Mouse (Mus musculus) retina, postnatal 7 days (tissue): Measurements from ENCODE around the gene Tmem127.
"Not testable (repeated sequence)": the region's sequence is repeated elsewhere in the genome, so short reads cannot be mapped to it uniquely, and the experiment has no call there.

ENCODE experiments used
- DNase-seq: peaks from one replicate; pipeline ENCODE4 v3.0.0-alpha.2; 2012; ENCODE audit warnings: low read depth, low spot score

The Tmem127 gene

DNA sequence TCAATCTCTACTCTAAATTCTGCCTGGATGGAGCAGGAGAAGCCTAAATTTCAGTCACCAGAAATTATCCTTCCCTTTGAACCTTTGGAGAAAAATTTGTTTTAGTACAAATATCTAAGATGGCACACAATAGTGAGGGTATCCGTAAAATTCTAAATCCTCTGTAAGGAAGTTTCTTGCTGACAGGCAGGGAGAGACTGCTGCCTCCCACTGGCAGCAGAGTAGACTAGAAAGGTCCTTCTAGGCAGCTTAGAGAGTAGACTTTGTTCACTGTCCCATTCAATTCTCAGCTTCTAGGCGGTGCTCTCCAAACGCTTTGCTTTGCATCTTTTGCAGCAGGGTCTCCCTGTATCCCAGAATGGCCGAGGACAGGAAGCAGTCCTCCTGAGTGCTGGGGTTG is 20.1 kb downstream of the Tmem127 start:
- no peak for DNase-seq

- DNase-seq, result peak; percentile 94
Measured at GRCm38 (mm10) chr2:127269491-127270299, 22.0 kb downstream of the Tmem127 start, which contains the start of gene Stard7. Gene Stard7, plus strand, starts transcription at chr2:127270218.

- DNase-seq, result peak; percentile 78
Measured at GRCm38 (mm10) chr2:127270300-127271041, 22.8 kb downstream of the Tmem127 start.

GRCm38 (mm10) chr2:127271042-127271515 is 23.4 kb downstream of the Tmem127 start:
- no peak for DNase-seq

DNA sequence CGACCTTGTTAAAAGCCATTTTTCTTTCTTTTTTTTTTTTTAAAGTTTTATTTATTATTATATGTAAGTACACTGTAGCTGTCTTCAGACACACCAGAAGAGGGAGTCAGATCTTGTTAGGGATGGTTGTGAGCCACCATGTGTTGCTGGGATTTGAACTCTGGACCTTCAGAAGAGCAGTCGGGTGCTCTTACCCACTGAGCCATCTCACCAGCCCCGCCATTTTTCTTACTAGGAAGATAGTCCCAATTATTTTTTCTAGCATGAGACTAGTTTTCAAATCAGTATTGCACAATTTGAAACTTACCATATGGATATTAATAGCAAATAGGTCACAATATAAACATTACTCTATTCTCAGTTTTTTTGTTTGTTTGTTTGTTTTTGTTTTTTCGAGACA is 24.3 kb downstream of the Tmem127 start:
- DNase-seq, result not testable (repeated sequence)

- no peak for DNase-seq
Measured at GRCm38 (mm10) chr2:127272806-127273205, 25.1 kb downstream of the Tmem127 start.

- DNase-seq, result no peak
Measured at GRCm38 (mm10) chr2:127274590-127274989, 26.9 kb downstream of the Tmem127 start.

DNA sequence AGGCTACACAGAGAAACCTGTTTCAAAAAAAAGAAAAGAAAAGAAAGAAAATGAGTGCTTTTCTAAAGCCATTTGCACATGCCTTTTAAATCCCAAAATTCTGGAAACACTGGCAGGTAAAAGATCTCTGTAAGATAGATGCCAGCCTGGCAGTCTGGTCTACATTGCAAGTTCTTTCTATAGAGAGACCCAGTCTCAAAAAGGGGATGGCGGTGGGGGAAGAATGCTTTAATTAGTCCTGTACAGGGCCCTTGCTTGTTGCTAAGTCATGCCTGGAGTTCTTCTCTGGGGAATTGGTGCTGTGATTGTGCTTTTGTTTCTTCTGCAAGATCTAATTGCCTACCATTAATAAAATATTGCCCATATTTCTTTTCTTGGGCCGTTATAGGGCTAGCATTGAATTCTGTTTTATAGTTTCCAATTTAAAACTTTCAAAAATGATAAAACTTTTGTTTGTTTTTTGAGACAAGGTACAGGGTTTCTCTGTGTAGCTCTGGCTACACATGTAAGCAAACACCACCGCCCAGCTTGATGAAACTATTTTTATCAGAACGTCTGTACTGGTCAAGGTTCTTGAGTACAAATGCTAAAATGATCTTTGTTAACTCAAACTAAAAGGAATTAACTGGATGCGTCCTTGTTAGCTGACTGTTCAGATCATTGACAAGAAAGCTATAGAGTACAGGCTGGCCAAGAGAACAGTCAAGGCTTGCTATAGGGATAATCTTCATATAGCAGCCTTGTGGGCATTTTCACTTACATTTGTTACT is 28.0 kb downstream of the Tmem127 start:
- DNase-seq, result no peak

DNA sequence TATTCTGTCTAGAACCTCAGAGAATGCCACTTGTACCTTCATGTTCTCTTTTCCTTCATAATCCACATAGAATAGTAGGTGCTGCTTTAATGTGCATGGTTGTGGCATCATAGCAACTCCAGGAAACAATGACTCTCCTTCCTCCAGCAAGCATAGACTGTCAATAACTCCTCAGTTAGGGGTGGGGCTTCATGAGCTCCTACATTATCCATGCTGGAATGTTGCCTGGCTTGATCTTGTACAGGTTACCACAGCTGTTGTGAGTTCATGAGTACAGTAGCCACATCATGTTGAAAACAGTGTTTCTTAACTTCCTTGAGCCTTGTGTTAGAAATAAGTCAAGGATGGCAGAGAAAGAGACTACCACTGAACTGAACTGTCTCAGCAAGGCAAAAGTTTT is 30.5 kb downstream of the Tmem127 start:
- no peak for DNase-seq

DNA sequence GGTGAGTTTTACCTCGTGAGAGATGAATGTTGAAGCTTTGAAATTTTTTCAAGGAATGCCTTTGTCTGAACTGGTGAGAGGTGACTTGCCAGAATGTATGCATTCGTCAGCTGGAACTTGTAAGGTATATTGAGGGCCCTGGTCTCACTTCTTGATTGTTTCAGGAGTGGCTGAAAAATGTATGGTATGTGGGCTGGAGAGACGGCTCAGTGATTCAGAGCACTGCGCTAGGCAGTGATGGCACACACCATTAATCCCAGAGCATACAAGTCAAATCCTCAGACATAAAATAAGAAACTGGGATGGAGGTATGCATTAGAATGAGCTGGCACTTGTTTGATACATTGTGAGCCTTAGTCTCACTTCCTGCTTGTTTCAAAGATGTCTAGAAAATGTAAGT is 44.5 kb downstream of the Tmem127 start:
- DNase-seq, result no peak

DNA sequence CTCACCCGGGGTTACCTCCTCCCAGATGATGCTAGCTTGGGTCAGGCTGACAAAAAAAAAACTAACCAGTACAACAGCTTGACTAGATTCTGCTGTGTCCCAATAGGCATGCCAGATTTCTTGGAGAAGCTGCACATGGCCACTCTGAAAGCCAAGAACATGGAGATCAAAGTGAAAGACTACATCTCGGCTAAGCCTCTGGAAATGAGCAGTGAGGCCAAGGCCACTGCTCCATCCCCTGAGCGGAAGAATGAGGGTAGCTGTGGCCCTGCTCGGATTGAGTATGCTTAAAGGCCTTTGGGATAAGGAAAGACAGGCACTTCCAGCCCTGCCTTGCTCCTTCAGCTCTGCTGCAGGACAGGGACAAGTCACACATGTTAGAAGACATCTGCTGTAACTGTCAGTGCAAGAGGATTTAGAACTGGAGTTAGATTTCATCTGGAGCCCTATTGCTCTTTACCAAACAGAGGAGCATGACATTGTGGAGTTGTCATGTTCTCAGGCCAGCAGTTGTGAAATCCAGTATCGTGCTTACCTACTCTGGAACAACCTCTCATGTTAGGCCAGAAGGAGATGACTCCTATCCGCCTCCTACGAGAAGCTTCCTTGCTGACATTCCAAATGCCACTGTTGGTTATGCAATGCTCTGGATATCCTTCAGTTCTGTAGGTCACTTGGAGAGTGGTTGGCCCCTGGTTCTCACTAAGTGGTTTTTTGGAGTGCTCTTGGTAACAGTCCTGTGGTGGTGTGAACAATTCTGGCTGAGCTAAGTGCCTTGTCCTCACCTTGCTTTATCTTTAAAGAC is 49.5 kb downstream of the Tmem127 start:
- no peak for DNase-seq

DNA sequence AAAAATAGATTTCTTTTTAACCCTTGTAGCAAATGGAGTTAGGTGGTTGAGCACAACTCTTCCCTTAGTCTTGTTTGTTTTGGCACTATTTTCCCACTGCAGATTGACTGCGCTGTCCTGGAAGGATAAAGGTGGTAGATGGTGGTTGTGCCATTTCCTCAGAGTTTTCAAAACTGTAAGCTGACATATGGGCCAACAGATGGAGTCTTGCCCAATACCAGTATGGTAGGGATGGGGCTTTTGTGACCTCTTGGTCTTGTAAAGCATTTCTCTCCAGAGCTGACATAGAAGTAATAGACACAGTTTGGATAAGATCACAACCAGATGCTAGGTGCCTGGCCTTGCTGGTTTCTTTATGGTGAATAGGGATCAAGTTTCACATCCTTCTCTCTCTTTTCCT is 50.3 kb downstream of the Tmem127 start:
- no peak for DNase-seq

DNA sequence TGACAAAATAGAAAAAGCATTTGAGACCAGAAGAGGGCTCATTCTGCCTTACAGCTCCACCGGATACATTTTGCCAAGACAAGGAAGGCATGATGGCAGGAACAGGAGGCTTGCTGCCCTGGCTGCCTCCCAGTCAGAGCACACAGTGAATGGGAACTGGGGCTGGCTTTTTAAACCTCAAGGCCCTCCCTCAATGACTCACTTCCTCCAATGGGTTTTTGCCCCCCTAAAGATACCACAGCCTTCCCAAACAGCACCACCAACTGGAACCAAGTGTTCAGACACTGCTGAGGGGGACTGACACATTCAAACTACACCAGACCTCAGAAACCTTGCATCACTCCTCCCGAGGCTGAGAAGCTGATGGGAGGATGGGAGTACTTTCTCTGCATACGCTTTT is 53.0 kb downstream of the Tmem127 start:
- DNase-seq, result no peak

GRCm38 (mm10) chr2:127301883-127302282 is 54.2 kb downstream of the Tmem127 start:
- DNase-seq, result no peak

DNA sequence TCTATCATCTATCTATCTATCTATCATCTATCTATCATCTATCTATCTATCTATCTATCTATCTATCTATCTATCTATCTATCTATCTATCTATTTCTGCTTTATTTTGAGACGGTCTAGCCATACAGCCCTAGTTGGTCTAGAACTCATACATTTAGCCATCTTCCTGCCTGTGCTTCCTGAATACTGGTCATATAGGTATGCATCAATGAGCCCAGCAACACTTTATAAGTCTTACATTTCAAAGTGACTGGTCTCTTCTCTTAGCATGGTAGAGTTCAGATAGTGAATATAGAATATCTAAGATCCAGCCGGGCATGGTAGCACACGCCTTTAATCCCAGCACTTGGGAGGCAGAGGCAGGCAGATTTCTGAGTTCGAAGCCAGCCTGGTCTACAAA is 56.5 kb downstream of the Tmem127 start:
- not testable (repeated sequence) for DNase-seq

DNA sequence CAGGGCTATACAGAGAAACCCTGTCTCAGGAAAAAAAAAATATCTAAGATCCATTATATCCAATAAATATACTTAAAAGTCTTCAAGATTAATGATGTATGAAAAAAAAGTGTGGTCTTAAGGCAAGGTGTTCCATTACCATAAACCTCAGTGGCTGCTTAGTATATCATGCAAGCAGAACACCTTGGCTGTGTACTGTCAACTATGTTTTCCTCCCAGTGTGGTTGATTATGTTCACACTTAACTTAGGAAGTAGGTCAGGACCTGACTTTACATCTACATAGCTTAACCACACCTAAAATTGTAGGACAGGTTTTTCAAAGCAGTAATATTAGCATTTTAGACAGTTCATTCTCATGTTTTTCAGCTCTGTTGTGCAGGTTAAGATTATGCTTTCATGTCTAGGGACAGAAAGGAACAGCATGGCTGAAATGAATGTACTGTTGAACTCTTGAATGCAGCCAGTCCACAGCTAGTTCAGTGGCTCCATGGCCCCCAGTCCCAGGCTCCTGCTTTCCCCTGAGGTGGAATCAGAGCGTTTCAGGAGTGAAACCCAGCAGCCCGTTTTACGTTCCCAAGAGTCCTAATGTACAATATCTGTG is 57.0 kb downstream of the Tmem127 start:
- no peak for DNase-seq

DNA sequence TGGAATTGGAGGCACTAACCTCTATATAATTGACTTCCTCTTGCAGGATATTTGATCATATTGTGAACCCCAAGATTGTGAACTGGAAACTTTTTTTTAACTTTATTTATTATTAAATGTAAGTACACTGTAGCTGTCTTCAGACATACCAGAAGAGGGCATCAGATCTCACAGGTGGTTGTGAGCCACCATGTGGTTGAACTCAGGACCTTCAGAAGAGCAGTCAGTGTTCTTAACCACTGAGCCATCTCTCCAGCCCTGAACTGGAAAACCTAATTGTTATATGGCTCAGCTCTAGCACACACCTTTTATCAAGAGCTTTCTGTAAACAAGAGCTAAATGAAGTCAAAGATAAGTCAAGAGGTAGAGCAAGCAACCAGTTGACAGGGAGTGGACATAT is 58.4 kb downstream of the Tmem127 start:
- no peak for DNase-seq

GRCm38 (mm10) chr2:127307179-127307578 is 59.5 kb downstream of the Tmem127 start:
- DNase-seq, result no peak

DNA sequence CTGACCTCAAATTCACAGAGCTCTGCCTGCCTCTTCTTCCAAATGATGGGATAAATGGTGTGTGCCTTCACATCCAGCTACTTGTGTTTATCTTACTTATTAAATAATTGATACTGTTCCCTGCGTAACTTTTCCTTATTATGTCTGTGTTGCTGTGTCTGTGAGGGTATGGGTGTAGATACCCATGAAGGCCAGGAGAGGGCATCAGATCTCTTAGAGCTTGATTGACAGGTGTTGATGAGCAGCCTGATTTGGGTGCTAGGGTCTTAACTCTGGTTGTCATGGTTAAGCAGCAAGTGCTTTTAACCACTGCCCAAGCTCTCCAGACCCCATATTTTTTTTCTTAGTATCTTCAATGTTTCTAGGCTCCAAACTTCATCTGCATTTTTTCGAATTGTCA is 61.0 kb downstream of the Tmem127 start:
- peak; percentile 2 for DNase-seq

- peak; percentile 2 for DNase-seq
Measured at GRCm38 (mm10) chr2:127310246-127310645, 62.5 kb downstream of the Tmem127 start.

- no peak for DNase-seq
Measured at GRCm38 (mm10) chr2:127310685-127311084, 63.0 kb downstream of the Tmem127 start.
